Mouse (Mus musculus) brain, embryonic 14.5 days (tissue): ENCODE results near the gene Ccdc24.

Experiments used
- CTCF ChIP-seq: fragments of 200-500 bp; IDR thresholded peaks from 2 replicates; pipeline ENCODE4 v1.5.1; 2012; ENCODE audit warnings: inconsistent platforms, mild to moderate bottlenecking, moderate library complexity, borderline replicate concordance; ENCODE audit not compliant: insufficient read depth, insufficient read length; ENCODE audit errors: extremely low read depth
- POLR2A ChIP-seq: fragments of 200-500 bp; IDR thresholded peaks from 2 replicates; pipeline ENCODE4 v1.6.1; 2012; ENCODE audit warnings: mild to moderate bottlenecking, inconsistent platforms, borderline replicate concordance; ENCODE audit not compliant: poor library complexity, insufficient read depth, insufficient read length, severe bottlenecking; ENCODE audit errors: extremely low read depth

DNA sequence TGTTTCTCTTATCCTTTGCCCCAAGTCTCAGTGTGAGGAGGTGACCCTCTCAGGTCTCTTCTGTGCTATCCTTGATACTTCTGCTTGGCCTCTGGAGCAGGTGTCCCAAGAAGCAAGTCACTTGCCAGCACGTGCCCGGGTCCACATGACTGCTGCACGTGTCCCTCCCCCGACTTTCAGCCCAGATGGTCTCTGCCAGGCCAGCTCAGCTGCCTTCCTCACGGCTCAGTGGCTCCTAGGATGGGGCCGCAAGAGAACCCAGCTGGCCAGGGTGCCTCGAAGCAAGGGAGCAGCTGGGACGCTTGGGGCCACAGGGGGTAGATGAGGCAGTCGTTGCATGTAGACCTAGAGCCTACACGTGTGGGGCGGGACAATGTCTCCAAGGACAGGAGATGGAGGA is 27.0 kb downstream of the Ccdc24 start:
- TF ChIP-seq POLR2A (no peak), CTCF (no peak)
